ENCODE assay signal across 8 mouse cellular contexts in the genomic region with DNA sequence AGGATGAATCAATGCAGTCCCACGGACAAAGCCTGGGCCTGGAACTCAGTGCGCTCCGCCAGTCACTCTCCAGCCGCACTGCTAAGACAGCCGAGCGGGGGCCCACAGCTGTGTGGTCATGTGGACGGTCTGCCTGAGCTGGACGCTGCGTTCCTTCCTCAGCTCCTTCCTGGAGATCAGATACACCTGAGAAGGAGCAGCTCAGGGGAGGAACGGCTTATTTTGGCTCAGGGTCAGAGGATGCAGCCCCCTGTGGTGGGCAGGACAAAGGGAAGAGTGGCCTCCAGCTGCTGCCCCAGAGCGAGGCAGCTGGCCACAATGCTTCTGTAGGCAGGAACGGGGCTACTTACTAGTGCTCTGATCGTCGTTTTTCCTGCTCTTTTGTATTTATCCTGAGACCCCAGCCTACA. TPM values are rescaled to one million over a fixed set of nuclear protein-coding genes. Genes with fewer than 3 reads are reported as not detected.
DNase-seq lines count a peak whose midpoint lies in the region; ATAC-seq and TF ChIP-seq lines count a peak whose summit lies in the region.

No protein-coding gene starts in this region.

- peaks cover 8% of the 10 kb centered on the region for H3K4me1 ChIP-seq in limb, embryonic 13.5 days
- no peaks in the 10 kb centered on the region for H3K4me1 ChIP-seq in stomach, embryonic 16.5 days (ENCODE audit: control insufficient read depth, insufficient read depth, low read length)

- no peak for TF ChIP-seq CTCF in layer of hippocampus, adult 2 months (conservative IDR thresholded peaks at IDR 0.05)

- WGBS in limb, embryonic 13.5 days: 12% methylated on average over 14 of the region's 14 CpGs
- WGBS in stomach, embryonic 16.5 days: 11% methylated on average over 14 of the region's 14 CpGs

- ATAC-seq in limb, embryonic 13.5 days (ENCODE audit: low FRiP score, low read depth): peak; percentile 54; the same call in 1 of the 2 replicates
- 0 out of 2 replicates have a peak, but pooled peaks have one; percentile 33 for ATAC-seq in stomach, embryonic 16.5 days (ENCODE audit: insufficient read depth, low FRiP score)

- H3K9ac ChIP-seq in limb, embryonic 13.5 days: 0 out of 2 replicates have a peak overlapping the region, but pooled peaks have one; percentile 35
- peak overlapping the region; percentile 44; the same call in 1 of the 2 replicates for H3K9ac ChIP-seq in stomach, embryonic 16.5 days (ENCODE audit: low read length)

- no peaks in the 10 kb centered on the region for H3K9me3 ChIP-seq in limb, embryonic 13.5 days
- no peaks in the 10 kb centered on the region for H3K9me3 ChIP-seq in stomach, embryonic 16.5 days (replicated peaks; ENCODE audit: control insufficient read depth, low read length)

- peak overlapping the region; percentile 10; the same call in 1 of the 2 replicates for H3K4me3 ChIP-seq in limb, embryonic 13.5 days
- H3K4me3 ChIP-seq in stomach, embryonic 16.5 days (replicated peaks; ENCODE audit: low read length): peak overlapping the region; percentile 21
- no peak overlapping the region for H3K4me3 ChIP-seq in layer of hippocampus, adult 2 months

- no peaks in the 10 kb centered on the region for H3K36me3 ChIP-seq in limb, embryonic 13.5 days
- no peaks in the 10 kb centered on the region for H3K36me3 ChIP-seq in stomach, embryonic 16.5 days (ENCODE audit: control insufficient read depth, insufficient read depth, low read length)

- peak overlapping the region; percentile 46 for H3K4me2 ChIP-seq in limb, embryonic 13.5 days (replicated peaks)
- peak overlapping the region; percentile 43 for H3K4me2 ChIP-seq in stomach, embryonic 16.5 days (ENCODE audit: low read depth, low read length)

- peak; percentile 10 for DNase-seq in adrenal gland, postnatal 36 days
- DNase-seq in adrenal gland, adult 8-10 months: no peak
- DNase-seq in right cerebral cortex, adult 18-20 months: peak; percentile 8
- DNase-seq in right cerebral cortex, postnatal 25 days: no peak
- DNase-seq in layer of hippocampus, adult 2 months (ENCODE audit: low spot score in 2 of 2): no peak
- DNase-seq in cerebellum, adult 8-10 months: no peak

- H3K27me3 ChIP-seq in limb, embryonic 13.5 days: no peaks in the 10 kb centered on the region
- H3K27me3 ChIP-seq in stomach, embryonic 16.5 days (ENCODE audit: control insufficient read depth, insufficient read depth, low read length): no peaks in the 10 kb centered on the region

- no peak overlapping the region for H3K27ac ChIP-seq in limb, embryonic 13.5 days
- H3K27ac ChIP-seq in stomach, embryonic 16.5 days (ENCODE audit: low read length): no peak overlapping the region
- no peak overlapping the region for H3K27ac ChIP-seq in layer of hippocampus, adult 2 months

RNA-seq across cellular contexts. Expression of a gene that starts 51.0 kb away (rescaled TPM):
- total RNA-seq in adrenal gland, postnatal 36 days (2021): 1 to 10 TPM; 3.4 to 5.0 TPM
- total RNA-seq in adrenal gland, adult 8-10 months (2022): 1 to 10 TPM; 4.6 to 7.7 (median 5.9) TPM
- 9.2 and 9.5 TPM in 2 replicates for polyA plus RNA-seq in limb, embryonic 13.5 days (2015; fragmentation: Nextera tagmentation; extraction: Ambion mirVana)
- polyA plus RNA-seq in stomach, embryonic 16.5 days (2015; fragmentation: Nextera tagmentation; extraction: Ambion mirVana): 7.2 TPM in 2 replicates
- 1 to 10 TPM; 6.4 to 6.9 TPM for total RNA-seq in layer of hippocampus, adult 2 months (2021)

Comparison
In these comparisons a context has a peak if more than half of its experiments do, and no peak if none do; other contexts are left out.
1. DNase-seq: peak in adrenal gland, postnatal 36 days (2 of 2) and right cerebral cortex, adult 18-20 months (single experiment); none in adrenal gland, adult 8-10 months (single experiment), right cerebral cortex, postnatal 25 days (single experiment), layer of hippocampus, adult 2 months (0 of 2) and cerebellum, adult 8-10 months (single experiment).